Mouse (Mus musculus): ENCODE results near the gene Uba6.

DNA sequence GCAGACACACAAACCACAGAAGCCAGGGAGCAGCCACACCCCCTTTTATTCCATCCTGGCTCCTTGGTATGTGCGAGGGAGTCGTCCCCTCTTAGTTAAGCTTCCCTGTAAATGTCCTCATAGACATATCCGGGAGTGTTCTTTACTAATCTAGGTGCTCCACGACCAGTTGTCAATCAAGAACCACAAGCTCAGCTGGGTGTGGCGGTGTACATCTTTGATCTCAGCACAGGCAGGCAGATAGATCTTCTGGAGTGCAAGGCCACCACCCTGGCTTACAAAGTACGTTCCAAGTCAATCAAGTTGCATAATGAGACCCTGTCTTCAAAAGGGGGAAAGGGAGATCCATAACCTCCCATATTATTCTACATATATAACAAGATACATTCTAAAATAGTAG is 103.5 kb downstream of the Uba6 start:
- TF ChIP-seq CTCF (IDR thresholded peaks at IDR 0.05; ENCODE audit: low read depth, low read length) (no peak), POLR2AphosphoS5 (IDR thresholded peaks at IDR 0.05; ENCODE audit: insufficient replicate concordance, low read depth, low read length) (no peak), GATA1 (IDR thresholded peaks at IDR 0.05; ENCODE audit: borderline replicate concordance, low read length) (no peak), GATA2 (IDR thresholded peaks at IDR 0.05; ENCODE audit: borderline replicate concordance, low read depth, low read length) (no peak), TAL1 (conservative IDR thresholded peaks at IDR 0.05; ENCODE audit: low read depth, low read length) (no peak)
